Mouse (Mus musculus) C3H10T1/2 (cell line): ENCODE data around the gene Duxbl1. TPM values are rescaled to one million over a fixed set of nuclear protein-coding genes. Genes with fewer than 3 reads are reported as not detected.

Source experiments
- polyA plus RNA-seq, 2 experiments: library from polyadenylated mRNA; unstranded; fragments of >200 nt; fragmentation: generic; extraction: Trizol; gene quantifications; one replicate each; pipeline ENCODE4 v1.2.1; 2012; ENCODE audit warnings: missing spikeins in 2 of 2

Gene Duxbl1
- polyA plus RNA-seq, result not detected

DNA sequence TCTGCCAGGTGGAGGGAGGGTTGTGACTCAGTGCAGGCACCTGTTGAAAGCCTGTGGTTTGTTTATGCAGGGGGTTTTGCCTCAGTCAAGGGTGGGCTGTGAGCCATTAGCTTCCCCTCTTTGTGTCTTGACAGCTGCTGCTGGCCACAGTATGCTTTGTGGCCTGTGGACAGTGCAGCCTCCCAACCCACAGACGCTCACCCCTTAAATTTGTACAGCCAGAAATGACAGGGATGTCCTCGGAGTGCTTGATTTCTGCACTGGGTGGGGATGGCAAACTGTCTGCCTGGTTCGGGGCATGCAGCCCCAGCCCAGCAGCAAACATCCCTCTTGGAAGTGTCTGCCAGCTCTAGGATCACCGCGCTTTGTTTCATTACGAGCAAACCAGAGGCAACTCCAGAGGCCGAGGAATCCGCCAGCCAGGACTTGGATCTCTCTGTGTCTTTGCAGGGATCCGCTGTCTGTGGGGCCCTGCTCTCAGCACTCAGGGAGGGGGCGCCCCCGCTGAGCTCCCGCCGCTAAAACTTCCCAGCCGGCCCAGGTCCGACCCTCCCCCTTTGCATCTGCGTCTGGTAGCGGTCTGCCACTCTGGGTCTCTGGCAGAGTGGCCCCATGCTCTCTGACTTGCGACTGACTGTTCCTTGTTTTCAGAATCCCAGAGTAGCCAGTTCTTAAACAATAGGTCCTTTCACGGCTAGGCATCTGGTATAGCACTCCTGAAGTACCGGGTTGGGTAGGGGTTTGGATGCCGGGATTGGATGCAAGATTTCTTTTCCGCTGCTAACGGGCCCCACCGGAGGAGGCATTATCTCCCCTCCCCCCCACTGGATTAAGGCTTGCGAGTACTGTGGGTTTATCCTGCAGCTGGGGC lies at the start of gene Duxbl1:
TSS of gene Duxbl1 (plus strand) at position 207 of the 871 bp plus-strand sequence.

DNA sequence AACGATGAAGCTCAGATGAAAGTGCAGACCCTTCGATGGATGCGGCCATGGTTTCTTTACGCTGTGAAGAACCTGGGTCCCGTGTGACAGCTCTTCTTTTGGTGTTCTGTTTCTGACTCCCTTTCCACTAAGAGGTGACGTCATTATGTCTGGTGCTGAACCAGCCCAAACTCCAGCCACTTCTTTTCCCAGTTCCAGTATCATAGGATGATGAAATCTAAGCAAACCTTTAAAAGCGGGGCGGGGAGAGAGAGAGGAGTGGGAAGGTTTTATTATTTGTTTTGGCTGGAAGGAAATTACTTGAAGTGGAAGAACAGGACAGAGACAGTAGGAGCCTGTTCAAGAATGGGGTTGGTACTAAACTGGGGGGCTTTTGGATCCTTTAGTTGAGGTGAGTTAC lies 40.4 kb upstream of the Duxbl1 start, which contains the start of gene Cphx1:
TSS of gene Cphx1 (plus strand) at position 301 of the 400 bp plus-strand sequence.

Other genes with a start within 250 kb of the Duxbl1 start
- gene Zcchc24, start 209.5 kb upstream of the Duxbl1 start, polyA plus RNA-seq, result 10 to 100 TPM in 1 of 2 experiments, 1 to 10 TPM in 1; 5.2 to 69.0 TPM
- 10 to 100 TPM; 25.6 to 35.8 TPM for gene Anxa11, start 136.4 kb upstream of the Duxbl1 start, polyA plus RNA-seq
- gene Plac9a, start 75.5 kb upstream of the Duxbl1 start, polyA plus RNA-seq, result under 1 TPM; 0.08 to 0.25 TPM
- gene Tmem254a, start 50.9 kb upstream of the Duxbl1 start, polyA plus RNA-seq, result 1 to 10 TPM in 1 of 2 experiments, under 1 TPM in 1; 0.69 to 1.0 TPM
- not detected for gene Cphx1, start 40.3 kb upstream of the Duxbl1 start, polyA plus RNA-seq
- 1 to 10 TPM in 1 of 2 experiments, under 1 TPM in 1; 0.20 to 4.1 TPM for gene Gm9780, start 64.1 kb downstream of the Duxbl1 start, polyA plus RNA-seq
- gene Tmem254c, start 88.8 kb downstream of the Duxbl1 start, polyA plus RNA-seq, result 1 to 10 TPM; 4.9 to 5.2 TPM
- gene Cphx2, start 102.9 kb downstream of the Duxbl1 start, polyA plus RNA-seq, result not detected
- gene Cphx3, start 103.7 kb downstream of the Duxbl1 start, polyA plus RNA-seq, result not detected
- not detected for gene Duxbl2, start 139.8 kb downstream of the Duxbl1 start, polyA plus RNA-seq
- gene Plac9b, start 203.9 kb downstream of the Duxbl1 start, polyA plus RNA-seq, result 1 to 10 TPM; 1.2 to 5.0 TPM
- 10 to 100 TPM in 1 of 2 experiments, 1 to 10 TPM in 1; 9.1 to 12.7 TPM for gene Tmem254b, start 228.5 kb downstream of the Duxbl1 start, polyA plus RNA-seq